Mouse (Mus musculus) kidney, adult 2 months (tissue): ENCODE measurements around the gene Hoxa4.

Experiments
- CTCF ChIP-seq: fragments of 200-500 bp; conservative IDR thresholded peaks from 2 replicates; pipeline ENCODE4 v1.5.1; 2011; ENCODE audit warnings: low read depth, mild to moderate bottlenecking, control low read depth, low read length, moderate library complexity, mixed read lengths; ENCODE audit not compliant: insufficient read depth, insufficient read length
- POLR2A ChIP-seq: fragments of 200-500 bp; IDR thresholded peaks from one replicate; pipeline ENCODE4 v1.6.1; 2011; ENCODE audit warnings: low read depth, low read length, control low read depth

DNA sequence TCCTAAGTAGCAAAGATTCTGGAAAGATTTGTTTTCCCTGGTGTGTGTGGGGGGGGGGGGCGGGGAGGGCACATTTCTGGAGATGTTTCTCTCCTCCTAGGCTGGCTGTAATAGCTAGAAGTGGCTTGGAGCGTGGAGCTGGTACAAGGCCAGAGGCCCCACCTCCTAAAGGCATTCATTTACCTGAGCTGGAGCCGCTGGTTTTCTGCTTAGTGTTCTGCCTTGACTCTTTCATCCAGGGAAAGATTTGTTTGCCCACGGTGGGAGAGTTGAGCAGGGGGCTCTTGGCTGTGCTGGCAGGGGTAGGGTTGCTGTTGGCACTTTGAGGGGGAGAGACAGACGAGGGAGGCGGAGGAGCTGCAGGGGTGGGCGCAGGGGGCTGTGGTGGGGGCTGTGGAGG, 19.6 kb downstream of the Hoxa4 start:
- TF ChIP-seq POLR2A (no peak), CTCF (no peak)
